ENCODE assay signal across 24 mouse cellular contexts in genomic region chr7:131223086-131223485, GRCm38 (mm10). TPM values are rescaled to one million over a fixed set of nuclear protein-coding genes. Genes with fewer than 3 reads are reported as not detected.
"Had no signal": no experiment of that assay in that cellular context is flagged by ENCODE, and none has a peak within 500 bp of the region (broad histone marks: within the 10 kb centered on the region; RNA-seq: fewer than 3 reads in every experiment).

No protein-coding gene starts in this region.

- H3K4me3 ChIP-seq: limb, embryonic 15.5 days; liver, embryonic 12.5 days; lung, embryonic 15.5 days; megakaryocyte, embryonic 14.5 days; midbrain, embryonic 15.5 days; neural tube, embryonic 13.5 days had no signal

- ATAC-seq: liver, embryonic 12.5 days; midbrain, embryonic 15.5 days had no signal

- H3K4me1 ChIP-seq: limb, embryonic 15.5 days; liver, embryonic 12.5 days; lung, embryonic 15.5 days; megakaryocyte, embryonic 14.5 days; midbrain, embryonic 15.5 days; neural tube, embryonic 13.5 days had no signal

- H3K9ac ChIP-seq: limb, embryonic 15.5 days; liver, embryonic 12.5 days; lung, embryonic 15.5 days; midbrain, embryonic 15.5 days; neural tube, embryonic 13.5 days had no signal

- H3K36me3 ChIP-seq: limb, embryonic 15.5 days; liver, embryonic 12.5 days; lung, embryonic 15.5 days; midbrain, embryonic 15.5 days; neural tube, embryonic 13.5 days had no signal

- H3K27me3 ChIP-seq: limb, embryonic 15.5 days; liver, embryonic 12.5 days; lung, embryonic 15.5 days; midbrain, embryonic 15.5 days; neural tube, embryonic 13.5 days had no signal

- H3K4me2 ChIP-seq: limb, embryonic 15.5 days; liver, embryonic 12.5 days; lung, embryonic 15.5 days; midbrain, embryonic 11.5 days; midbrain, embryonic 15.5 days; neural tube, embryonic 13.5 days had no signal

- H3K27ac ChIP-seq: kidney, postnatal 0 days; limb, embryonic 15.5 days; liver, embryonic 12.5 days; lung, embryonic 15.5 days; macrophage; midbrain, embryonic 15.5 days; neural tube, embryonic 13.5 days had no signal

- H3K9me3 ChIP-seq: limb, embryonic 15.5 days; liver, embryonic 12.5 days; lung, embryonic 15.5 days; megakaryocyte, embryonic 14.5 days; midbrain, embryonic 15.5 days; neural tube, embryonic 13.5 days had no signal

- DNase-seq: kidney, postnatal 36 days; layer of hippocampus, adult 9-11 months; layer of hippocampus, postnatal 36 days; lung, postnatal 14 days; right cerebral cortex, postnatal 4 days; spleen, adult 18-20 months; thymus, adult 18-20 months; thymus, postnatal 25 days had no signal

RNA-seq across cellular contexts. Expression of gene 5430419D17Rik, which starts 48.9 kb away (rescaled TPM):
- total RNA-seq: layer of hippocampus, adult 18-20 months; left cerebral cortex, adult 8-10 months; left cerebral cortex, postnatal 25 days had no signal
- polyA plus RNA-seq: kidney, postnatal 0 days; limb, embryonic 11.5 days; liver, embryonic 12.5 days; liver, embryonic 16.5 days; lung, embryonic 15.5 days; macrophage; midbrain, embryonic 11.5 days; midbrain, embryonic 15.5 days; neural tube, embryonic 13.5 days; stomach, embryonic 14.5 days; urinary bladder, adult 2 months had no signal
